Mouse (Mus musculus) retina, embryonic 14.5 days (tissue): ENCODE data around the gene Edem1.
A peak's percentile ranks its signal among the peaks of the same experiment; 100 is the strongest.
"Not testable (repeated sequence)": the region's sequence is repeated elsewhere in the genome, so short reads cannot be mapped to it uniquely, and the experiment has no call there.

Experiments used
- DNase-seq: peaks from one replicate; pipeline ENCODE4 v3.0.0-alpha.2; 2015; ENCODE audit warnings: low spot score

The Edem1 gene

DNA sequence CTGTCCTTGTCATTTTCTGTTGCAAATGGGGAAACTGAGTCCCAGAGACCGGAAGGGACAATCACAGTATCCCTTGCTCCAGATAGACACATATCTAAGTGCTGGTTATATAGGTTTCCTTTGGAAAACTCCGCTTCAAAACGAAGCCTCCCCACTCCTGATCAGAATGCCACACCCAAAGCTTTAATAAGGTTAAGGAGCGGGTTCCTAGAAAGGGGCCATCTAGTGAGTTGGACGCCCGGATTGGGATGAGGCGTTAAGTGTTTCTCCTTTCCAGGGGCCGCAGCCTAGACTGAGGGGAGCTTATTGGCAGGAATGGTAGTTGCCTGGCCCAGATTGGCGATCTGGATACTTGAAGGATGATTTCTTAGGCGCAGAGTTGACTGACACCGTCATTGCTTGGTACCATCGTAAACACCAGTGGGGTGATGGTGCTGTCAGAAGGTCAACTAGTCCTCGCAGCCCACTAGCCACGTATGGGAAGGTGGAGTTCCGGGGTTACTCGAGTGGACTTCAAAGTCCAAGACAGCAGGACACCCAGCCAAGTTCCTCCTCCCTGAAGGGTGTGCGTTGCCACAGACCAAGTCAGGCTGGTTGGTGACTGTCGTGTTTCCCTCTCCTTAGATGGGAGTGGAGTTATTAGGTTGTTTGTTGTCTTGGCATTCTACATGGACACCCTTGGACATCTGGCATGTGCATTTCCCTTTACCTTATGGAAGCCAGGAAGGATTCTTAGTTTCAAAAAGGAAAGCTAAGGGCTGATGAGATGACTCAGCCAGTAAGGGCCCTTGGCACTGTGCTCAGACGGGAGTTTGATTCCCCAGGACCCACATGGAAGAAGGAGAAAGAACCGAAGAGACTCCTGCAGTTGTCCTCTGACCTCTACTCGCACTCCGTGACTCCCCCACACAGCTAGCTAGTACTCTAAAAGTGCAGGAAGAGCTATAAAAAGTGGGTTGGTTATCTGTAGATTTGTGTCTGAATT, 1.2 kb downstream of the Edem1 start:
- peak; percentile 27 for DNase-seq

DNA sequence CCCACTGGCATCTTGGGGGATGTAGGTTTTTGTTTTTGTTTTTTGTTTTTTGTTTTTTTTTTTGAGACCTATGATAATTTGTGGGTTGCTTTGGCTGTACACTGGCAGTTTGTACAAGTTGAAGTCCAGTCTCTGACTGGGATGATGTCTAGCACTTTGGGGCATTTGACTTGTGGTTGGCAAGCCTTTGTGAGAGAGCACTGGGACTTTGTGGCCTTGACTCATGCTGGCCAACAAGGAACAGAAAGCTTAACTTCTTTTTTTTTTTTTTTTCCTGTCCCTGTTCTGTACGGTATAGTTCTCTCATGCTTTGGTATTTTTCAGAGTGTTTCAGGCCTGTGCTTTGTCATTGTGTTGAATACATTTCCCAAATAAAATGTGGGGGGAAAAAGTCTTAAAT, 3.7 kb downstream of the Edem1 start:
- no peak for DNase-seq

DNA sequence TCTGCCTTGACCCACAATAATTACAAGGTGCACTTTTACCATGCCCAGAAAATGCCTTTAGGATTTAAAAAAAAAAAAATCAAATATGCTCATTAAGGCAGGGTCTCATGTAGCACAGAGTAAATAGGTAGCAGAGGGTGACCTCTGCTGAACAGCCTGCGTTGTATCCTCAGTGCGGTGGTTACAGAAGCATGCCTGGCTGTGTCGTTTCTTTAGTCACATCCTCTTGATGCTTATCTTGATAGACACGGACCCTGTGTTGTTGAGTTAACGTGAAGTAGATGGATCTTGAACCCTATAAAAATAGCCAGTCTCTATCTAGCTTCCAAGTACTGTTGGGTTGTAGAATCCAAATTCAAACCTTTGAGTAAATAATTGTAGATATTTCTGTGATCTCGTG, 4.5 kb downstream of the Edem1 start:
- no peak for DNase-seq

DNA sequence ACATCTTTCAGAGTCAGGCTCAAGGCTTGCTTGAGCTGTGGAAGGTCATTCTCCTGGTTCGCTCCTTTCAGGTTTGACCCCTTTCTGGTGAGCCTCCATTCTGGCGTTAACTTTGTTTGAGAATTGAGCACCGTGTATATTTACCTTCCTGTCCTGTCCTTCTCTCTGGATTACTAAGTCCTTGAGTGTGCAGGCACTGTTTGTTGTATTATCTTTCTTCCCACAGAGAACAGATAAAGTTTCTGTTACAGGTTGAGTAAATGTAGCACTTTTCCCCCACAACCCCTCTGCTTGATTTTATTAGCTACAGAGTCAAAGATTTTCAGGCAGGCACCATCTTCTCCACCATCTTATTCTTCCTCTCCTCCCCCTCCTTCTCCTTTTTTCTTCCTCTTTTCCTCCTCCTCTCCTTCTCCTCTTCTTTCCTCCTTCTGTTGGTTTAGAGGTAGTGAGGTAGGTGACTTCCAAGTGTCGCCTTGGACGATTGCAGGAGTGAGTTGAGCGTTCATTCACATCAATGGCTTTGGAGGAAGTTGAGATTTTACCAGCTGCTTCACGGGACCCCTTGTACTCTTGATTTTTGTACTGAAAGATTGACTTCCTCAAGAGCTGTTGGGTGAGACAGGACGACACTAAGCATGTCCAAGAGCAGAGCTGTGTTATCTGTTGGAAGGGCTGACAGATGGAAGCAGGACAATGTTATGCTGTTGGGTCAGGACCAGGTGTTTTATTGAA, 5.7 kb downstream of the Edem1 start:
- DNase-seq = no peak

DNA sequence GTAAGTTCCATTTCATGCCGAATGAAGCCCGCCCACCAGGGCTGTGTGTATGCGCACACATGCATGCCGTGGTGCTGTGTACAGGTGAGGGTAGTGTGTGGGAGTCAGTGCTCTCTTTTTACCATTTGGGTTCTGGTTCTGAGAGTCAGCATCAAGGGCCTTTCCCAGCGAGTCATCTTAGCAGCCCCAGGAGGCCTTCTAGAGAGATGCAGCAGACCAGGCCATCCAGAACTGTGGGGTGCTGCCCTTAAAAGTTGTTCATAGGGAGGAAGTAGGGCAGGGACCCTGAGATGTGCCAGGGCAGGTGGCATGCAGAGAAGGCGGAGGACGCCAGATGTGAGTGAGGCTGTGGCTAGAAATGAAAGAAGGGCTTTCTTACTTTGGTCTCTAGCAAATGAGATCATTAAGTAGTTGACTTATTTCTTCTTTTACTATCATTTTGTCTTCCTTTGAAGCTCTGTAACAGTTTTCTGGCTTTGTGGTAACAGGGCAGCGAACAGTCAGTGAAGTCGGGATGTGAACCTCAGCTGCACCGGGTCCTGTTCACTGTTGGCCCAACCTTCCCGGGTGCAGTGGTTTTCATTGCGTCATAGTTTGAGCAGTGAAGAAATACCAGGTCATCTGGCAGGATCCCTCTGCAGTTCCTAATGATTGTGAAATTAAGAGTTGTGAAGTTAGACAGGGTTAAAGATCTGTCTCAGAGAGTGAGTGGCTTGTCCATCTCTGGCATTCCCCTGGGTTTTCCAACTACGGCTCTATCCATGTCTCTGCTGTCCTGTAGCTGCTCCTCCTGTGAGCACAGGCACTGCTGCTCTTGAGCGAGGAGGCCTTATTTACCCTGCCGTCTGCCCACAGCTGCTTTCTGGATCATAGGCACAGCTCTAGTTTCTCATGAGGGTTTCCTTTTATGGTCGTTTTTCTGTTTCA, 7.6 kb downstream of the Edem1 start:
- no peak for DNase-seq

DNA sequence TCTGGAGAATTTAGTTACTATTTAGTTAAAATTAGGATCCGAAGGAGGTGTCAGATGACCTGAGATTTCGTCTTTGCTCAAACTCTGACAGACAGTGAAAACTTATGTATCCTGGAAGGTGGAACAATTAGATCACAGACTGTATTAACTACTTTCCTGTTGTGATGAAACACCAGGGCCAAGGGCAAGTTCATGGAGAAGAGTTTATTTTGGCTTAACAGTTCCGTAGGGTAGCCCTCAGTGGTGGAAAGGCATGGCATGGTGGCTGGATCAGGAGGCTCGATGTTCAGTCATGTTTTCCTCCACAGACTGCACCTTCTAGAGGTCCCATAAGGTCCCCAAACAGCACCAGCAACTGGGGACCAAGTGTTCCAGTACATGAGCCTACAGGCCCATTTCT, 8.6 kb downstream of the Edem1 start:
- no peak for DNase-seq

DNA sequence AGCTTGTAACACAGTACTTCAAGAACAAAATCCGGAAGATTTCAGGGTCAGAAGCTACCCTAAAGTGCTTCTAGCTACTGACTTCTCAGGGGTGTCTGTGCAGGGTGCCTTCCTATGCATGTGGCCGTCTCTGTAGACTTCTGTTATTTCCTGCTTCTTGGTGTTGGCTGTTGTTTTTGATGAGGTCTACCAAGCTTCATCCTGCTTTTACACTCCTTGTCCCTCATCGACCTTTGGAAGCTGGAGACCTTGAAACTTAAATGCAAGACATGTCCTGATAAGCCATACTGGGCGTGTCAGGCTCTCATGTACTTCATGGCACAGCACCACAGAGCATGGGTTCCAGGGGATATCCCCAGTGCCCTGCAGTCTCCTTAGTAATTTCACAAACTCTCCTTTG, 9.5 kb downstream of the Edem1 start:
- no peak for DNase-seq

DNA sequence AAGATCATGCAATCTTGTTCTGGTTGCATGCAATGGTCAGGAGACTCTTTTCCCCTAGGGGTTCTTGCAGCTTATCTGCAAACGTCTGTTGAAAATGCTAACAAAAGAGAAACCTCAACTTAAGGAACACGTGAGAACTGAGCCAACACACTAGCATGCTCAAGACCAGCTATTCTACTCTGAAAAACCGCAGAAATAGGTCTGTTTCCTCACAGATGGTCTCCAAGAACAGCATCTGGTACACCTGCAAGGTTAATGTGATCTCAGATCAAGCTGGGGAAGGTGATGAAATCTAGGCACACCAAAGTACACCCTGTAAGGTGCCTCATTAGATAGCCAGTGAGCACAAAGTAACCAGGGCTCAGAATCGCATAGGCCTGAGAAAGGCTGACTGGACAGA, 11.0 kb downstream of the Edem1 start:
- no peak for DNase-seq

DNA sequence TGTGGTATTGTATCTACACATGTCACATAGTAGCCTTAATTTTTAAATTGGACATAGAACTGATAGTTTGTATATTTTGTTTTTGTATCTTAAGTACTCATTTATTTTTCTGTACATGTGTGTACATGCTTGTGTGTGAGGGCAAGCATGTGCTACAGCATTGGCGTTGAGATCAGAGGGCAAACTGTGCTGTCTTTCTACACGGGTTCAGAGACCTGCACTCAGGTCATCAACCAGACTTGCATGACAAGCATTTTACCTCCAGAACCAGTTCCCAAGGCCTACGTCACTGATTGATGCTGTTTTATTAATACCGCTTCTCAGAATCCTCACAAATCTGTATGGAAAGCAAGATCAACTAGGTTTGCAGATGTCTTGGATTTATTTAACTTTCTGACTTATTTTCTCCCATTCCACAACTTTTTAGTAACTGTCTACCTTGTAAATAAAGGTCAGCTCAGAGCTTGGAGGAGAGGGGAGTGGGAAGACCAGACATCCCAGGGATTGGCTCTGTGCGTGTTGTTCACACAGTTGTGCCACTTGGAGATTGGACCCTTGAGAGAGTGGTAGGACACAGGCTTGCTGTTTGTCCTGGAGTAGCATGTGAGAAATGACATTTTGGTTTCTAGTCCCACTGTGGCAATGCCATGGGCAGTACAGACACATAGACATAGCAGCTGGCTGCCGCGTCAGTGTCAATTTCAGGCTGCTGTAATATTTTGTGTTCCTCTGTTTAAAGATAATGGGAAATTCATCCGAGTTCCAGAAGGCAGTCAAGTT, 12.6 kb downstream of the Edem1 start:
- DNase-seq = no peak

DNA sequence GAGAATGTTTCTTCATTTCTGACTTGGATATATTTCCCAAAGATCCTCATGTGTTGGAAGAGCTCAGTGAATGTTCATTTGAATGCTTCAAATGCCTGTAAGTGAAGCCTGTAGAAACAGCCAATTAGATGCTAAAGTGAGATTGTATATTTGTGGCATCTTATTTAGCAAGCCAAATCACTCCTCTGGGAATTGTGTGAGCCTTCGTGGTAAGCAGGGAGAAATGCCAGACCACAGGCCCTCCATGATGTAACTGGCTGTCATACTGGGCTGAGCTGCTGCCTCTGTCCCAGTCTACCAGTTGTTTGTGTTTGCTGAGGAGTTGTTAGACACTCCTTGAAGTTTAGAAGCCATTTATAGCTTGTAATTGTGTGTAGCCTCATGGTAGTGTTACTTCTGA, 15.2 kb downstream of the Edem1 start:
- no peak for DNase-seq

DNA sequence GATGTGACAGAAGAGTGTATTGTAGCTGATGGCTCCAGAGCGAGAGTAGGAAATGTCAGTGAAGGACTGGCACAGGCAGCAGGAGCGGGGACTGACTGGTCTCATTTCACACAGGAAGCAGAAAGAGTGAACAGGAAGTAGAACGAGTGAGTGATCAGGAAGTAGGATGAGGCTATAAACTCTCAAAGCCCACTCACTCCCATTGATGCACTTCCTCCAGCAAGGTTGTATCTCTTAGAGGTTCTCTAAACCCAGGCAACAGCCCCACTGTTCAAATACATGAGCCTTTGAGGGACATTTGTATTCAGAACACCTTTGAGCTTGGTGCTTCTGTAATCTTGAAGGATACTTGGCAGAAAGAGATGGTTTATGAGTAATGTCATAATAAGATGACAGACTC, 15.7 kb downstream of the Edem1 start:
- DNase-seq = no peak

DNA sequence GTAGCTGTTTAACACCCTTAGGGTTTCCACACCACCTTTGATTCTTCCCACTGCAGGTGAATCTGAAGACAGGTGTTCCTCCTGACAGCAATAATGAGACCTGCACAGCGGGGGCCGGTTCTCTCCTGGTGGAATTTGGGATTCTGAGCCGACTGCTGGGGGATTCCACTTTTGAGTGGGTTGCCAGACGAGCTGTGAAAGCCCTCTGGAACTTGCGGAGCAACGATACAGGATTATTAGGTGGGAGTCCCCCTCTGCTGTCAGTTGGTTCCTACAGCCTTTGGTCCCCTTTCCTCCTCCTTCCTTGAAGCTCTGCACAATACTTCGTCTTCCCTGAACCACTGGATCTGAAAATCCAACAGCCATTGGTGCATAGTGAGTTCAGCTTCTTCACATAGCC, 16.3 kb downstream of the Edem1 start:
- DNase-seq = no peak

DNA sequence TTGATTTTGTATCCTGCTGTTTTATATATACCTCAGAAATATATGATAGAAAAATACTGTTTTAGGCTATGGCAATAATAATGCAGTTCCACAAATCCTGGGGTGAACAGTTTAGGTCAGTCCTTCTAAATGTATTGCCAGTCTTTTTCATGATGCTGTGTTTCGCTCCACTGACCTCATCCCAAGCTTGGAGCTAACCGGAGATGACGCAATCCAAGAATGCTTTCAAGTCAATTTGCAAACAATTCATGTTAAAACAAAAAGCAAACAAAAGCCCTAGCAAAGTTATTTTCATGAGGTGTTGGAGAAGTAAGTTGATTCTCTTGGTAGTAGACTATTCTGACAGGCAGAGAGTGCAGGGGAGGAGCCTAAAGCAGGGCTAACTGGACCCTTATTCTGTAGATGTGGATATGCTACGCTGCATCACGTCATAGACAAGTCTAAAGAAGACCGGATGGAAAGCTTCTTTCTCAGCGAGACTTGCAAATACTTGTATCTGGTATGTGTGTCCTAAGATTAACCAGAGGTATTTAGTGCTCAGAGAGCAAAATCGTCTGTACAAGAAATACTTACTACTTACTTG, 23.7 kb downstream of the Edem1 start:
- no peak for DNase-seq

DNA sequence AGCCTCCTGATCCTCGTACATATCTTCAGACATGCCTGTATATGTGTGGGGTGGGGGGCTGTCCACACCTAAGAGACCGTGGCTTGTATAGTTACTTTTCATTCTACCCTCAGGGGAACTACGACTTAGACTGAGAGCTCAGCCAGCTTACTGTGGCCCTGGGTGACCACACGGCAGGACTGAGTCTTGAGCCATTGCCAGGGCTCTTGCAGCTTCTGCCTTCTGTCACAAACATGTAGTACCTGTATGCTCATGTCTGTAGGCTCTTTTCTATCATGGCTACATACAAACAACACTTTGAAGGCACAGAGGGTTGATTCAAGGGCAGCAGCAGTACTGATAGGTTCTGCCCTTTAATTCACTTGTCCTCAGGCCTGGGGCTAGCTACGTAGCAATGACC, 24.5 kb downstream of the Edem1 start:
- no peak for DNase-seq

DNA sequence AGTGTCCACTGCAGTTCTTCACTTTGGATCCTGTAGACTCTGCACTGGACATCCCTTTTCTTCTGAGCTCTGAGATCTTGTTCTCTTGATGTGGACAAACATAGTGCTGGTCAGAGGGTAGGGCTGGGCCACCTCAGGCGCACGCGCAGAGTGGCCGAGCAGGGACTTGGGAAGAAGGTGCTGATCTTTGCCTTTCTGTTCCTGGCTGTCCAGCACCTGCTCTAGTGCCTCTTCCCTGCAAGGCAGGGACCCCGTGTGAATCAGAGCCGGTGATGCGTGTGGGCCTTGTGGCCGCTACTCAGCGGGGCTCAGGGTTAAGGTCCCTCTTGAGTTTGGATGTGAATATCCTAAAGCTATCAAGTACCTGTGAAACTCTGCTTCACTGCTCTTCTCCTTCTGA, 30.1 kb downstream of the Edem1 start:
- DNase-seq = no peak

DNA sequence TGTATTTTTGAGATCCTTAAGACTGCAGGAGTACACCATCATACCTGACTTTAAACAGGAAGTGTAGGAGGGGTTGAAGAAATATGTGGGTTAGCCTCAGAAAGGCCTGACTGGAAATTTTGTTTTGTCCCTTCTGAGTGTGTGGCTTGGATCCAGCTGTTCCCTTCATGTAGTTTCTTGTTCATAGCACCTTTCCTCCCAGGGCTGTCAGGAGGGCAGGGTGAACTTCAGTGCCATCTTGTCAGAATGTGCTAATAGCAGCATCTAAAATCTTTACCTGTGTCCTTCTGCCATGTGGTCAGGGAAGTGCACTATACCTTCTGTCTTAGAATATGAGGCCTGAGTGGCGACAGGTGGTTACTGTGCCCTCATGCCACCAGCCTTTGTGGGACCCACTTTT, 32.8 kb downstream of the Edem1 start:
- no peak for DNase-seq

DNA sequence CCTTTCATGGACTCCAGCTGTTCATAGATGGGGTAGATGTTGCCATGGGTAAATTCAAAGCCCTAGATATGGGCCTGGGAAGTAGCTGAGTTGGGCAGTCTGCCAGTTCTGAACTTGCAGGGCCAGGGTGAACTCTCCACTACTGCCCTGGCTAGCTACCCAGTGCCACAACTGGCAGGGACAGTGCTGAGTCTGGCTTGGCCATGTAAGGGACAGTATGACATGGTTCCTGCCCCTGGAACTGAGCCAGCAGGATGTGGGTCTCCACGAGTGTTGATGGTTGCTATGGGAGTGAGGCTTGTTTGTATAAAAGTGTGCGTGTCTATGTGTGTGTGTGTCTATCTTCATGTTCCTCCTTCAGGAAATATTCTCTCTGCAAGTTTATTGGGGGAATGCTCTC, 34.1 kb downstream of the Edem1 start:
- DNase-seq = no peak

DNA sequence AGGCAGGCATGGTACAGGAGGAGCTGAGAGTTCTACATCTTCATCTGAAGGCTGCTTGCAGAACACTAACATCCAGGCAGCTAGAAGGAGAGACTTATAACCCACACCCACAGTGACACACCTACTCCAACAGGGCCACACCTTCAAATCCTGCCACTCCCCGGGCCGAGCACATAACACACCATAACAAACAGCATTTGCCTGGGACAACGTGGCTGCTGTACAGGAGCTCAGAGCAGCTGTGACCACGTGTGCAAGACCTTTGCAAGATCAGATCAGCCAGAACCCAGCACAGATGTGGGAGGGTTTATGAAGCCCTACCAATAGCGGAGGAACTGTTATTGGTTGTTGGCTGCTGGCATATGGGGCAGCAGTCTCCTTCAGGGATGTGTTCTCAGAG, 37.9 kb downstream of the Edem1 start:
- DNase-seq = no peak

DNA sequence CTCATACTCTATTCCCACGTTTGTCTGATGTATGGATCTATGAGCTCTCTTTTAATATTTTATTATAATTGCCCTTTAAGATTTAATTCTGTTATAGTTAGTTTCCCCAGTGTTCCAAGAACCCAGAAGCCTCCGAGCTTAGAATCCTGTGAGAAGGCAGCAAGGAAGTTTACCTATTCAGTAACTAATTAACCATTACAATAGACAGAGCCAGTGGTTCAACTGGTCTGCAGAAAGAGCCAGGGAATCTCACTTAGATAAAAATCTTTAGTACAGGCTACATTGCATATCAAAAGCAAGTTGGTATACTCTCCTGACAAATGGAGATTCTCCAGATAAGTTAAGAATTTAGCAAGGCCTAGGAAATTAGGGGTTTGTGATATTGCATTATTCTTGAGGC, 40.6 kb downstream of the Edem1 start:
- DNase-seq = not testable (repeated sequence)

DNA sequence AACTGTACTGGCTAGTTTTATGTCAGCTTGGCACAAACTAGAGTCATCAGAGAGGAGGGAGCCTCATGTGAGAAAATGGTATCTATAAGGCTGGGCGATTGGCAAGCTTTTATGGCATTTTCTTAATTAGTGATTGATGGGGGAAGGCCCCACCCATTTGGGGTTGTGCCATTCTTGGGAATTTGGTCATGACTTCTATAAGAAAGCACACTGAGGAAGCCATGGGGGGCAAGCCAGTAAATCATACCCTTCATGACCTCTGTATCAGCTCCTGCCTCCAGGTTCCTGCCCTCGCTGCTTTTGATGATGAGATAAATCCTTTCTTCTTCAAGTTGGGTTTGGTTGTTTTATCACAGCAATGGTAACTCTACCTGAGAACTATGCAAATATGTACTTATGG, 42.0 kb downstream of the Edem1 start:
- DNase-seq = no peak

DNA sequence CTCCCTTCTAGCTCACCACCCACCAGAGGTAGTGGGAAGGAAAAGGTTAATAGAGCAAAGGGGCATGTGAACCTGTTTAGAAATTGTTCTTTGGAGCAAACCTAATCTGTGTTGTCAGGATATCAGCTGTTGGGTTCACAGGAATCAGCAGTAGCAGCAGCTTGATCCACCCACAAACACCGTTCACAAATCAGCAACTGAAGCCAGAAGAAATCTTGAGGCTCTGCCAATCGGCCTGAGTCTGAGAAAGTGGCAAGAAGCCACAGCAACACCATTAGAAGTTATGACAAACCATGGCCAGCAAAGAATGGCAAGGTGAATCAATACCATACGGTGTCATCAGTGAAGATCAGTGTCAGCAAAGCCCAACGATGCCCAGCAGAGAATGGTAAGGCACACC, 42.8 kb downstream of the Edem1 start:
- no peak for DNase-seq
